Mouse (Mus musculus): ENCODE measurements around the gene Tex45.

GRCm38 (mm10) chr8:3481605-3482004, 10.9 kb downstream of the Tex45 start:
- TF ChIP-seq GABPA (IDR thresholded peaks at IDR 0.05; ENCODE audit: insufficient replicate concordance, low read depth, low read length), result no peak
- no peak for TF ChIP-seq KAT2A (IDR thresholded peaks at IDR 0.05; ENCODE audit: insufficient replicate concordance, low read length)
- TF ChIP-seq PAX5 (IDR thresholded peaks at IDR 0.05; ENCODE audit: low read length), result no peak
- TF ChIP-seq POLR2A (IDR thresholded peaks at IDR 0.05; ENCODE audit: low read depth, low read length), result no peak
- peak; percentile 66 for TF ChIP-seq MAX (IDR thresholded peaks at IDR 0.05; ENCODE audit: low read length)
- TF ChIP-seq ETS1 (conservative IDR thresholded peaks at IDR 0.05; ENCODE audit: low read depth, low read length), result no peak
